ENCODE assay signal across 24 mouse cellular contexts in the genomic region with DNA sequence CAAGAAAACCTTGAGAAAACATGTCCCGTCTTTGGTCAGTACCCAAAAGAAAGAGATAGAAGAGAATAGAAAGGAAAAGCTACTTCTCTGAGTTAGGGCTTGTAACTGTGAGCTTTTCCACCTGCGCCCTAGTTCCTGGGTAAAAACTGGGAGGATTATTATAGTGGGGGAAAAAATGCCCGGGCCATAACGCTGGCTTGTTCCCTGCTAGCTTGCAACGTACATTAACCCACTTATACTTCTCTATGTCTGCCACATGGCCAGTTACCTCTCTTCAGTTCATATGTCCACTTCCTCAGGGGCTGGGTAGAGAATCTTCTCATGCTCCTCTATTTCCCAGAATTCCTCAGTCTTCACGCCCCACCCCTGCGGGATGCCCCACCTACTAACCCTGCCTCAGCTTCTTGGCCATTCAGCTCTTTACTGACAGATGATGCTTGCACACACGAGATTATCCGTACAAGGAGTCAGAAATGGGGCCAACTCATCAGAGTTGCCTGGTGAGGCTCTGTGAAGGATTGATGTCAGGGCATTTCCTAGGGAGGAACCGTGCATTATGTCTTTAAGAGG. TPM values are rescaled to one million over a fixed set of nuclear protein-coding genes. Genes with fewer than 3 reads are reported as not detected.
DNase-seq lines count a peak whose midpoint lies in the region; ATAC-seq and TF ChIP-seq lines count a peak whose summit lies in the region.
"Had no signal": no experiment of that assay in that cellular context is flagged by ENCODE, and none has a peak within 500 bp of the region (broad histone marks: within the 10 kb centered on the region; RNA-seq: fewer than 3 reads in every experiment).

No protein-coding gene starts in this region.

- no peak for TF ChIP-seq RAD21 in MEL (IDR thresholded peaks at IDR 0.05; ENCODE audit: low read depth, low read length)

- peaks cover 0 to 7% of the 10 kb centered on the region in 2 experiments; a peak in 2 of 4 replicates for H3K36me3 ChIP-seq in MEL (ENCODE audit: control insufficient read depth in 1 of 2, insufficient read depth in 2 of 2, low read length in 2 of 2)
- H3K36me3 ChIP-seq in midbrain, embryonic 13.5 days = no peaks in the 10 kb centered on the region
- H3K36me3 ChIP-seq: G1E had no signal

- no peak for TF ChIP-seq EP300 in MEL (IDR thresholded peaks at IDR 0.05; ENCODE audit: low read depth in 1 of 2, low read length in 2 of 2)

- peak; percentile 92 for DNase-seq in MEL (ENCODE audit: low read depth, low spot score)
- DNase-seq in MEL-GATA-1-ER (ENCODE audit: extremely low read depth, low read depth) = peak; percentile 87
- peak; percentile 37 for DNase-seq in R1 (ENCODE audit: low read depth, low spot score)
- no peak for DNase-seq in right cerebral cortex, adult 18-20 months
- DNase-seq: adrenal gland, adult 2 months; adrenal gland, adult 8-10 months; adrenal gland, postnatal 10 days; adrenal gland, postnatal 14 days; adrenal gland, postnatal 25 days; adrenal gland, postnatal 36 days; B cell, adult 2 months; cerebellum, adult 11 months; cerebellum, adult 11-12 months; cerebellum, adult 18-20 months; cerebellum, adult 2 months; cerebellum, adult 8-10 months; cerebellum, adult 9-10 months had no signal

- WGBS in midbrain, embryonic 13.5 days = 84% methylated on average over 10 of the region's 10 CpGs

- peak overlapping the region; percentile 72 to 78 for H3K4me3 ChIP-seq in MEL (ENCODE audit: control insufficient read depth in 1 of 2, insufficient read depth in 1 of 2, low read depth in 2 of 2, low read length in 2 of 2)
- no peak overlapping the region for H3K4me3 ChIP-seq in midbrain, embryonic 13.5 days (replicated peaks)

- peak overlapping the region; percentile 66 for H3K27ac ChIP-seq in MEL (ENCODE audit: control insufficient read depth, low read depth, low read length)
- H3K27ac ChIP-seq in midbrain, embryonic 13.5 days = no peak overlapping the region

- peak in 1 of 2 experiments; percentile 93; a peak in 2 of 4 replicates for TF ChIP-seq POLR2A in MEL (IDR thresholded peaks at IDR 0.05; ENCODE audit: control insufficient read depth in 1 of 2, insufficient read depth in 1 of 2, low read depth in 1 of 2, low read length in 2 of 2, poor library complexity in 1 of 2)

- no peak for TF ChIP-seq CTCF in MEL (IDR thresholded peaks at IDR 0.05 in 2 of 3, conservative IDR thresholded peaks at IDR 0.05 in 1 of 3; ENCODE audit: control insufficient read depth in 1 of 3, insufficient read depth in 1 of 3, low read depth in 2 of 3, low read length in 3 of 3, poor library complexity in 1 of 3, severe bottlenecking in 1 of 3)

- ATAC-seq in frontal cortex, adult (ENCODE audit: low TSS enrichment) = no peak
- no peak for ATAC-seq in midbrain, embryonic 13.5 days
- ATAC-seq: activated CD4-positive, CD25-positive, alpha-beta regulatory T cell, adult 4 months; CD4-positive, CD25-positive, alpha-beta regulatory T cell, adult 4 months; Patski had no signal

- H3K4me1 ChIP-seq in MEL (ENCODE audit: control insufficient read depth in 1 of 2, insufficient read depth in 2 of 2, low read length in 2 of 2) = peaks cover 3 to 20% of the 10 kb centered on the region in 2 experiments
- H3K4me1 ChIP-seq in midbrain, embryonic 13.5 days (replicated peaks) = 0 out of 2 replicates have a peak, but pooled peaks cover 2% of the 10 kb centered on the region

- peak overlapping the region; percentile 68 for H3K9ac ChIP-seq in MEL (ENCODE audit: control insufficient read depth, low read depth, low read length, poor library complexity, severe bottlenecking)
- no peak overlapping the region for H3K9ac ChIP-seq in midbrain, embryonic 13.5 days (replicated peaks)

- H3K27me3 ChIP-seq in MEL (ENCODE audit: control insufficient read depth in 1 of 2, insufficient read depth in 2 of 2, low read length in 2 of 2) = no peaks in the 10 kb centered on the region
- H3K27me3 ChIP-seq in midbrain, embryonic 13.5 days = peaks cover 13% of the 10 kb centered on the region

- H3K4me2 ChIP-seq in midbrain, embryonic 13.5 days (replicated peaks) = no peak overlapping the region

- H3K79me2 ChIP-seq in MEL (ENCODE audit: control insufficient read depth, insufficient read depth, low read length, poor library complexity) = no peaks in the 10 kb centered on the region

- no peaks in the 10 kb centered on the region for H3K9me3 ChIP-seq in MEL (replicated peaks; ENCODE audit: insufficient read depth, low read length)
- H3K9me3 ChIP-seq in midbrain, embryonic 13.5 days = no peaks in the 10 kb centered on the region
- H3K9me3 ChIP-seq: G1E had no signal

TF ChIP-seq in MEL, 35 proteins besides CTCF, POLR2A, EP300 and RAD21:
- no peak for TF ChIP-seq ZC3H11A (IDR thresholded peaks at IDR 0.05; ENCODE audit: low read depth, low read length)
- no peak for TF ChIP-seq BHLHE40 (IDR thresholded peaks at IDR 0.05; ENCODE audit: borderline replicate concordance, low read depth, low read length)
- 0 out of 2 replicates have a peak, but pooled peaks have one; percentile 8 for TF ChIP-seq USF1 (IDR thresholded peaks at IDR 0.05; ENCODE audit: low read depth, low read length)
- TF ChIP-seq POLR2AphosphoS5 (IDR thresholded peaks at IDR 0.05; ENCODE audit: borderline replicate concordance, low read depth, low read length) = no peak
- TF ChIP-seq TAL1 (IDR thresholded peaks at IDR 0.05; ENCODE audit: low read length) = no peak
- TF ChIP-seq MAFK (IDR thresholded peaks at IDR 0.05; ENCODE audit: borderline replicate concordance, low read depth, low read length) = no peak
- peak; percentile 71; the same call in 1 of the 2 replicates for TF ChIP-seq POLR2AphosphoS2 (IDR thresholded peaks at IDR 0.05; ENCODE audit: low read length)
- no peak for TF ChIP-seq SMC3 (IDR thresholded peaks at IDR 0.05; ENCODE audit: low read depth, low read length)
- 0 out of 2 replicates have a peak, but pooled peaks have one; percentile 52 for TF ChIP-seq TBP (IDR thresholded peaks at IDR 0.05; ENCODE audit: low read depth, low read length)
- TF ChIP-seq MEF2A (IDR thresholded peaks at IDR 0.05; ENCODE audit: extremely low read depth, insufficient replicate concordance, low read depth, low read length, poor library complexity, severe bottlenecking) = no peak
- no peak for TF ChIP-seq USF2 (IDR thresholded peaks at IDR 0.05; ENCODE audit: borderline replicate concordance in 1 of 2, insufficient read depth in 1 of 2, low read depth in 1 of 2, low read length in 2 of 2)
- TF ChIP-seq MAX (IDR thresholded peaks at IDR 0.05; ENCODE audit: low read length) = peak; percentile 76
- no peak for TF ChIP-seq MYB (IDR thresholded peaks at IDR 0.05; ENCODE audit: low read depth, low read length)
- TF ChIP-seq GABPA (IDR thresholded peaks at IDR 0.05; ENCODE audit: low read depth, low read length) = no peak
- TF ChIP-seq CHD1 (IDR thresholded peaks at IDR 0.05; ENCODE audit: low read depth, low read length) = no peak; the same call in 1 of the 2 replicates
- TF ChIP-seq ETS1 (IDR thresholded peaks at IDR 0.05; ENCODE audit: low read depth, low read length) = peak; percentile 43; the same call in 1 of the 2 replicates
- peak; percentile 80 for TF ChIP-seq SIN3A (IDR thresholded peaks at IDR 0.05; ENCODE audit: low read length)
- no peak for TF ChIP-seq MAZ (IDR thresholded peaks at IDR 0.05; ENCODE audit: low read depth, low read length)
- TF ChIP-seq CHD2 (IDR thresholded peaks at IDR 0.05; ENCODE audit: low read length) = no peak
- TF ChIP-seq ZKSCAN1 (IDR thresholded peaks at IDR 0.05; ENCODE audit: low read depth, low read length) = no peak
- no peak for TF ChIP-seq TCF12 (IDR thresholded peaks at IDR 0.05; ENCODE audit: low read depth, low read length)
- TF ChIP-seq NRF1 (IDR thresholded peaks at IDR 0.05; ENCODE audit: insufficient read depth, low read depth, low read length, poor library complexity, severe bottlenecking) = no peak
- TF ChIP-seq MYC (IDR thresholded peaks at IDR 0.05; ENCODE audit: low read depth, low read length) = peak; percentile 93
- no peak for TF ChIP-seq JUND (IDR thresholded peaks at IDR 0.05; ENCODE audit: low read depth, low read length)
- peak; percentile 87 for TF ChIP-seq NELFE (IDR thresholded peaks at IDR 0.05; ENCODE audit: low read depth, low read length)
- TF ChIP-seq GATA1 (IDR thresholded peaks at IDR 0.05; ENCODE audit: low read depth, low read length) = no peak
- TF ChIP-seq KAT2A (conservative IDR thresholded peaks at IDR 0.05; ENCODE audit: low read depth, low read length) = no peak
- peak; percentile 69; the same call in 1 of the 2 replicates for TF ChIP-seq MXI1 (IDR thresholded peaks at IDR 0.05; ENCODE audit: low read depth, low read length)
- TF ChIP-seq ZMIZ1 (IDR thresholded peaks at IDR 0.05; ENCODE audit: low read depth, low read length) = no peak; the same call in 1 of the 2 replicates
- no peak for TF ChIP-seq E2F4 (IDR thresholded peaks at IDR 0.05; ENCODE audit: borderline replicate concordance, low read depth, low read length)
- TF ChIP-seq ZNF384 (IDR thresholded peaks at IDR 0.05; ENCODE audit: low read depth, low read length) = no peak
- no peak for TF ChIP-seq RCOR1 (IDR thresholded peaks at IDR 0.05; ENCODE audit: low read depth, low read length)
- no peak for TF ChIP-seq UBTF (IDR thresholded peaks at IDR 0.05; ENCODE audit: borderline replicate concordance, insufficient read depth, low read depth, low read length)
- peak; percentile 74; the same call in 1 of the 2 replicates for TF ChIP-seq HCFC1 (IDR thresholded peaks at IDR 0.05; ENCODE audit: low read depth, low read length)
- 0 out of 2 replicates have a peak, but pooled peaks have one; percentile 26 for TF ChIP-seq ELF1 (IDR thresholded peaks at IDR 0.05; ENCODE audit: low read depth, low read length)

RNA-seq across cellular contexts. Expression of gene Atp2c2, which starts 36.6 kb away (rescaled TPM):
- total RNA-seq in MEL (2012; rRNA removed) = 0.27 and 0.33 TPM in 2 replicates
- under 1 TPM in 1 of 2 experiments, not detected in 1; 0.58 TPM for polyA plus RNA-seq in MEL (2012; ENCODE audit: insufficient read depth in 1 of 2, insufficient read length in 2 of 2, low read depth in 1 of 2, low replicate concordance in 2 of 2, missing spikeins in 1 of 2)
- polyA plus RNA-seq in midbrain, embryonic 13.5 days (2015; fragmentation: Nextera tagmentation; extraction: Ambion mirVana) = not detected in 2 replicates
- total RNA-seq: CH12.LX, G1E had no signal
- polyA plus RNA-seq: activated CD4-positive, CD25-positive, alpha-beta regulatory T cell, adult 4 months; adrenal gland, adult 2 months; G1E had no signal

RNA-seq across cellular contexts. Expression of gene Tldc1, which starts 41.8 kb away (rescaled TPM):
- total RNA-seq in MEL (2012; rRNA removed) = 13.4 and 16.4 TPM in 2 replicates
- 10 to 100 TPM in 1 of 2 experiments, not detected in 1; 16.1 TPM for polyA plus RNA-seq in MEL (2012; ENCODE audit: insufficient read depth in 1 of 2, insufficient read length in 2 of 2, low read depth in 1 of 2, low replicate concordance in 2 of 2, missing spikeins in 1 of 2)
- 10.9 and 11.0 TPM in 2 replicates for polyA plus RNA-seq in midbrain, embryonic 13.5 days (2015; fragmentation: Nextera tagmentation; extraction: Ambion mirVana)
